Mouse (Mus musculus) layer of hippocampus, adult 9-11 months (tissue): ENCODE measurements around the gene Opa1.
A peak's percentile ranks its signal among the peaks of the same experiment; 100 is the strongest.

ENCODE experiments used
- DNase-seq: peaks from one replicate; pipeline ENCODE4 v3.0.0; 2022

Gene Opa1

DNA sequence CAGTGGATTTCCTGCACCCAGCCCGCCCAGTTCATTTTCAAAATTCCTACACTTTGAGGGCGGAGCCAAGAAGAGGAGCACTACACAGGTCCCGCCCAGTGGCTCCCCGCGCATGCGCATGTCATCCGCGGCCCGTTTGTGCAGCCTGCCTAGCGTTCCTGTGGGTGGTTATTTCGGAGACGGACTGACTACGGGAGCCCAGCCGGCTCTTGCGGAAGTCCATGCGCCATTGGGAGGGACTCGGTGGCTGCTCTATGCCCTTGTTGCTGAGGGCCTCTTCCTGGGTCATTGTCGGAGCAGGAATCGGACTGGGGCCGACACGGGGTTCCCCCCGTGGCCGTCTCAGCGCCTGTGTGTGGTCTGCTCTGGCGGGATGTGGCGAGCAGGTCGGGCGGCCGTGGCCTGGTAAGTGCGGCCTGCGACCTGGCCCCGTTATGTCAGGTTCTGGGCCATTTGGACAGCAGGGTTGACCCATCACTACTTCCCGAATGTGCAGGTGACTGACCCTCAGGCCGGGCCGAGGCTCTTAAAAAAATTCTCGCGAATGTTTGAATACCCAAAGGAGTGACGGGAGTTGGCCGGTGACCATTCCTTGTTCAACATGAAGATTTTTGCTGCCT is at the start of gene Opa1:
Gene Opa1, plus strand, starts transcription at position 168 of the 620 bp plus-strand sequence.
- peak; percentile 95 for DNase-seq

DNA sequence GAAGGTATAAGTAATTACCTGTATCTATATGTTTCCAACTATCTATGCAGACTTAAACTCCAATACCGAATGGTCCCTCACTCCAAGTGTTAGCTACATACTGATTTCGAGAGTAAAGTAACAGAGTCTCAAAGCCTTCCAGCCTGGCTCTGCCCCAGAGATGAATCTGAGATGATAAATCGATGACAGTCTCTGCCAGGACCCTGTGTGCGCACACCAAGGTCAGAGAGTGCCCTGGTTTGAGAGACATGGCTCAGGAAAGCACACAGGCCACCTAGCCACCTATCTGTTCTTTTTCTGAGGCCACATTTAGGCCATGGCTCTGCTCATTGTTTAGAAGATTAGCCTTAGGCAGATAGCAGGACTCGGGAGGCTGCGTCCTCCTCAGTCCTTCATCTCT is 45.5 kb upstream of the Opa1 start:
- no peak for DNase-seq

DNA sequence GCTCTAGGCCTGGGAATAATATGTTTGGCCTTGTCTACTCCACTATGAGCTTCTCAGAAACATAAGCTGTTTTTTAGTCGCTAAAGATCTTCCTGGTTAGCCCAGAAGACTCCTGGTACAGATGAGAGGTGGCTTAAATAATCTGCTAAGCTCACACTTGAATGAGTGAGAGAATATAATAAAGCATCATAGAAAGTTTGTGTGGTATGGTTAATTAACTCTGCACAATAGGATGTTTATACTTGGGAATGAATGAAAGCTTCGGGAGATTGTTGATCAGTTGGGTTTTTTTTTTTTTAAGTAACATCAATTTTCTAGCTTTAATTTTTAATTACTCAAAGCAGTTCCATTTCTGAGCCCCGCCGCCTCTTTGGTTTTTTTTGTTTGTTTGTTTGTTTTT is 43.3 kb upstream of the Opa1 start:
- no peak for DNase-seq

DNA sequence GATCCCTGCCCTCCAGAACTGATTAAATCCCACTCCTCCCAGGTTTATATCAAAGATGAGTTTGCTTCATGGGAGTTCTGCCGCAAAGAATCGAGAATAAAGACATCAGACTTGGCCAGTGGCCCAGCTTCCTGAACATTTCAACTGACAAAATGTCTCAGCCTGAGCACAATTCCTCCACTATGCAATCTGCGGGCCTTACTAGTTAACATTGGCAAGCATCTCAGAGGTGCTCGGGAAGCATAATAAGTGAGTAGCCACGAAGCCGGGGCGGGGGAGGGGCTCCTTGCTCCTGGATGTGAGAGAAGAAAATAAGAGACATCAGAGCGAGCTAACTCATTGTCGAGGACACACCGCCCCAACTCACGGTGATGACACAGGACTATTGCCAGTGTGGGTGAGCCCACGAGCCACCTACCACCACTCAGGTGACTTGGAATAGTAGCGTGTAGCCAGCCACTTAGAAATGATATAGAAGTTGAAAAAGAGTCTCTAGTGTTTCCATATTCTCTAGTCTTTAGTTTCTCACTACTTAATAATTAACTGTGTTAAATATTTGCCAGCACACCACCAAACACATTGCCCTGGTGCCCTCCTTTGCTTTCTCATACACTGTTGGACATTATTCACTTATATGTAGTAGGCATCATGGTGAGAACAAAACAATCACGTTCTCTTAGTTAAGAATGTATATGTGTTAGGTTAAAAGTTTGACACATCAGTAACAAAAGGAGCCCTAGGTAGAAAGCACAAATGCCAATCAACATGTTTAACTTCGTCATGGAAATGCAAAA is 42.5 kb upstream of the Opa1 start:
- peak; percentile 59 for DNase-seq

DNA sequence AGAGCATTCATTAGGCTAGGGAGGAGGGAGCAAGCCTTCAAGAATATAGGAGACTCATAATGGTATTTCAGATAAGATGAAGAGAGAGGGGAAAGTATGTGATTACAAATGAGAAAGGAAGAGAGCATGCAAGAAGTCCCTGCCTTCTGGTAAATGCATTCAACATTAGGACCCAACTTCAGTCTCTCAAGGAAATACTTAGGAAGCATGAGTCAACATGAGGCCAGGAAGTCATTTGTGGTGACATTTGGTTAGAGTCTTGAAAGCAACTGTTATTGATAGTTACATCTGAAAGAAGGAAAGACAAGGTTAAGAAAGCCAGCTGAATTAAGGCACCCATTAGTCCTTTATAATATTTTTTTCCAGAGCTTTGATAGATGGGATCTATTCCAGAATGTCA is 39.2 kb upstream of the Opa1 start:
- DNase-seq, result no peak

DNA sequence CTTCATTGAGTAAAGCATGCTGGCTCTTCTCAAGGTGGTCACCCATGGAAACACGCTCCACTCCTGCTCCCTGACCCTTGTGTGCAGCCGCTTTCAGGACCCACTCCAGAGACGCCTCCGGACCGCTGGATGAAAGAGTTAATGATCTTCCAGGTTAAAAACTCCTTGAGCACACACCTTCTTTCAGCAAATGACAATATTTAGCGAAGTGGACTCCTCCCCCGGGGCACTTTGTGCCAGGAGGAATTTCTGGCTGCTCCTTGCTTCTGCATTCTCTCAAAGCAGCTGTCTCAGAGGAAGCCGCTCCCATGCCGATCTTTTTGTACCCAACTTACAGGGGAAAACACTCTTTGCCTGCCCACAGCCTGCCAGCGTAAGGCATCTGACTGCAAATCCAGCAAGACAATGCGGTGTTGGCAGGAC is 37.9 kb upstream of the Opa1 start:
- peak; percentile 26 for DNase-seq

DNA sequence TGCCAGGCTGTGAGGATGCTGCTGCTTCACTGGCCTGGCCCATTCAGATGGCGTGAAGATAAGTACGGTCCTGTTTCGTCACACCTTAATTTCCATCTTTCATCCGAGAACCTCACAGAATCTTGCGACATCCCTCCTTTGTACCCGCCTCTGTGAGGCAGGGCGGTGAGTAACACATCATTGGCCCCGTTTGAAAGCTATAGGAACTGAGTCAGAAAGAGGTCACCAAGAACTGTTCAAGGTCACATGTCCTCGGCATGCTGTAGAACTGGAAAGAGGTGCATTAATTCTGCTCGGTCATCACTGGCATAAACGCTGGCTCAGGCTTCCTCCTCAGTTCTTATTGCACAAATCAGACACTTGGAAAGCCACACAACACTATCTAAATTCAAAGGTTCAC is 34.3 kb upstream of the Opa1 start, which contains the start of gene Atp13a4:
Gene Atp13a4, minus strand, starts transcription at position 36 of the 400 bp plus-strand sequence.
- no peak for DNase-seq

DNA sequence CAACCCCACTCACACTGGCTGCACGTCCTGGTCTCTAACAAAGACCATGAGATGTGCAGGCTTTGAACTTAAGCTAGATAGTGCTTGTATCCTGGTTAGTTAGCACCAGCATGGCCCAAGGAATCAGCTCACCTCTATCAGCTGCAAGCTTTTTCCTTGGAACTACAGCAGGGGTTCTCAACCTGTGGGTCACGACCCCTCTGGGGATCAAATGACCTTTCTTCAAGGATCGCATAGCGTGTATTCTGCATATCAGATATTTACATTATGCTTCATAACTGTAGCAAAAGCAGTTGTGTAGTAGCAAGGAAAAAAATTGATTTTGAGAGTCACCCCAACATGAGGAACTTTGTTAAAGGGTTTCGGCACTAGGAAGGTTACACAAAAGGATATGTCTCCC is 19.5 kb upstream of the Opa1 start:
- no peak for DNase-seq

DNA sequence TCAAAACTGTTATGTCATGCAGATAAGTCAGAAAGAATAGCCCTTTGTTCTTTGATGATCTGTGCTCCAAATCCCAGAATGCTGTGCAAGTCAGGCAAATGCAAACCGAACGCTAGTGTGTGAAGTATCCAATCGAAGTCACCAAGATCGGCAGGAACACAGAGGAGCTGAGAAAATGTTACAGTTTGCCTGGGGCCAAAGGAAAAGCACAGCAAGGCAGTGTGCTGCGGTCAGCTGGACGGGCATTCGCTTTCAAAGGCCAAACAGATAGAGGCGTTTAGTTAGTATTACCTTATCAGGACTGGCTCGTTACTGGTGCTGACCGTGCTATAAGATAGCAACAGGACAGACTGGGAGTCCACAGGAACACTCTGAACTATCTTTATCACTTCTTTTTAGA is 18.7 kb upstream of the Opa1 start:
- DNase-seq, result no peak

DNA sequence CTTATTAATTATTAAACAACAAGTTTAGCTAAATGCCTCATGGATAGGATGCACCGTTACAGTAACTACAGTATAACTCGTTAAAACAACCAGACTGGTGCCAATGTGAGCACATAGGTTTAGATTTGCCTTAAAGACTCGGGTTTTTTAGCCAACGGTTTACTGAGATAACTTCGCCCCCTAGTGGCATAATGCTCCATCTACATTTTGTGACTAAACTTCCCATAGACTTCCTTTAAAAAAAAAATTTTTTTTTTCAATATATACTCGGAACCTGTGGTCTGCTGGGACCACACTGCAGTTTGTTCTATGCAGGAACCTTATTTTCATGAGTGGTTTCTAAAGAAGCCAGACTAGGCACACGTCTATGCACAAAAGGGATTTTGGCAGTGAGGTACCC is 18.3 kb upstream of the Opa1 start:
- DNase-seq, result peak; percentile 26

DNA sequence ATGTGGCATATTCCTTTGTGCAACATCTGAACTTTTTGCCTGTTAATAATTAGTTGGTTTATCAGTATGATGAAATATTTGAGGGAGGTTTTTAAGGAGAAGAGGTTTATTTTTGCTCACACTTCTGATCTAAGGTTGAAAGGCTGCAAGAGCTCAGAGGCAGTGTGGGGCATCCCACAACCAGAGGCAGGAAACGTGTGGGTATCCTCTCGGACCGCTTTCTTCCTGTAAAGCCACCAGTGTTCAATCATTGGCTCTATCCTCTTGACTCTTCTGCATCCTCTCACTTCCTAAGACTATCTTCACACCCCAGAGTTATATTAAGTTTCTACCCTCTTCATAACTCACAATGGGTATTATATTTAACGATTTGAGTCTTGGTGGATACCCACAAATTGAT is 5.1 kb upstream of the Opa1 start:
- DNase-seq, result no peak

DNA sequence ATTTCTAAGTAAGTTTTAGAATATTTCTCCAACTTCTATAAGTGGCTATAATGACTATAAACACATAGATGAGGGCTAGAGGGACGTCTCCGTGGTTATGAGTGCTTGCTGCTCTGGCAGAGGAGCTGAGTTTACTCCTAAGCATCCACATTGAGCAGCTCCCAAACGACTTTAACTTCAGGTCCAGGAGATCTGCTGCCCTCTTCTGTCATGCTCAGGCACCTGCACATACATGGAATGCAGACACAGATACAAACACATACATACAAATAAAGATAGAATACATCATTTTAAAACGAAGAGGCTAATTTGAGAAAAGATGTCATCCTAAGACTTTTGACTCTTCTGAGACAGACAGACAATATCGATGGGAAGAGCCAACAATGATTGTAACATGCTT is 3.5 kb upstream of the Opa1 start:
- no peak for DNase-seq

DNA sequence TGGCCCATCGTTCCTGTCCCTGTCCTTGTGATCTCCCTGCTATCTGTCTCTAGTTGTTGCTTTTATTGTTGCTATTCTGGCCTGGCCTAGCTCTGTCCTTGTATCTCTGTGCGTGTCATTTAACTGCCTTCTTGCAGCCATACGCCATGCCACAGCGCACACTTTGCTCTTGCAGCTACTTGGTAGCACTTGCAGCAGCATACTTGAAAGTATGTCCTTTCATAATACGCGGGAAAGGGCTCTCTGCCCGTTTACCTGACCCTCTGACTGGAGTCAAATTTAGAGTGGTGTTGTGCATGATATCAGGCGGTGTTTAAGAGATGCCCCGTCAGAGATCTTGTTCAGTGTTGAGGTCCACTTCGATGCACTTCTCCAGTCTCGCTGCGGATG is 648 bp downstream of the Opa1 start:
- no peak for DNase-seq

DNA sequence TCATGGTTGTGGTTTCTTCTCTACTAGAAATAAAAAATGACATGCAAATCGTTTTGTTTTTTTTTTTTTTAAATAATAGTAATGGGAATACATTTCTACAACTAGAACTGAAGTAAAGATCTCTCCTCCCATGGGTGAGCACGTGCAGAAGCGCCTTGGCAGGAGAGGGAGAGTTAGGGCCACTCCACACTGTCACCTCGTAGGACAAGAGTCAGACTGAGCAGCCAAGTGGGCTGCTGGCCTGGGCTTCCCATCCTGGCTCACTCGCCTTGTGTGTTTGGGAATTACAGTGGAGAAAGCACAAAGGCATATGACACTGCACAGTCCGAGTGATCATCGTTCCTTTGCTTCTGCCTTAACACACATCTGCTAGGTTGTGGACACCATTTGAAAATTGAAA is 13.0 kb downstream of the Opa1 start:
- no peak for DNase-seq

DNA sequence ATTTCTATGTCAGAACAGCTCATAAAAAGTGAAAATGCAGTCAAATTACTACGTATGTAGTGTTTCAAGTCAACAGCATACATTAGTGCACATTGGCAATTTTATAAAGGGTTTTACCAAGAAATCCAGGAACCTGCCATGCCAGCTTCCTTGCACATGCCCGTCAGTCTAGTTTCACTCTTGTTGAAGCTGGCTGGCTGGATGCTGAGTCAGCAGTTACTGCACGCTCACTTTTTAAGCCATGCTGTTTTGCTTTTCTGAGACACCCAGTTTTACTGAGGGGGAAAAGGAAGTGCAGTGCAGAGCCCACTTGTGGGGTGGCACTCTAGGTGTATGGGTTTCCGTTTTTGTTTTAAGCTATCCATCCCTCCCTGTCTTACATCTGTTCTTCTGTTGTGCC is 18.0 kb downstream of the Opa1 start:
- peak; percentile 19 for DNase-seq

DNA sequence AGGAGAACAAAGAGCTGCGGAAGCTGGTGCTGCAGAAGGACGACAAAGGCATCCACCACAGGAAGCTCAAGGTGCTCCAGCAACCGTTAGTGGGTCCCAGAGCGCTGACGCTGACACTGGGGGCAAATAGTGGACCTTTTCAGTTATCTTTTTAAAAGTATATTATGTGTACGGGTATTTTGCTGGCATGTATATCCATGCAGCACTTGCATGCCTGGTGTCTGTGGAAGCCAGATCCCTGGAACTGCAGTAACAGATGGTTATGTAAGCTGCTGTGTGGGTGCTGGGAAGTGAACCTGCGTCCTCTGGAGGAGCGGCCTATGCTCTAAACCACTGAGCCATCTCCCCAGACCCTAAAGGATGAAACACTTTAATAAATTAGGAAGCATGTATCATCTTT is 26.4 kb downstream of the Opa1 start:
- DNase-seq, result peak; percentile 63

DNA sequence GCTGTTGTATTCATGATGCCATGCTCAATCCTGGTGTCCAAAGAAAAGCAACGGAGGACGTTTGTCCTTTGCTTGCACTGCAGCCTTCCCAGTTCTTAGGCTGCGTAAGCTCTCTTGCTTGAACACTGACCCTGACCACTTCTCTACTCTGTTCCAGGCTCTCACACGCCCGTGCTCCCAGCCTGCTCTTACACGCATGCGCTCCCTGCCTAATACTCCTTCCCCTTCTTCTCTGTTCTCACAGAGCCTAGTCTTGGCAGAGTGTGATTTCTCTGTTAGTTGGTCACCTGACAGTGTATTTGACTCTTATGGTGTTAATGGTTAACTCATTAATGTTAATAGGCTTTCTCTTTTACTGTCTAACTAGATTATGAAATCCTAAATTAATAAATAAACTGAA is 28.0 kb downstream of the Opa1 start:
- no peak for DNase-seq

DNA sequence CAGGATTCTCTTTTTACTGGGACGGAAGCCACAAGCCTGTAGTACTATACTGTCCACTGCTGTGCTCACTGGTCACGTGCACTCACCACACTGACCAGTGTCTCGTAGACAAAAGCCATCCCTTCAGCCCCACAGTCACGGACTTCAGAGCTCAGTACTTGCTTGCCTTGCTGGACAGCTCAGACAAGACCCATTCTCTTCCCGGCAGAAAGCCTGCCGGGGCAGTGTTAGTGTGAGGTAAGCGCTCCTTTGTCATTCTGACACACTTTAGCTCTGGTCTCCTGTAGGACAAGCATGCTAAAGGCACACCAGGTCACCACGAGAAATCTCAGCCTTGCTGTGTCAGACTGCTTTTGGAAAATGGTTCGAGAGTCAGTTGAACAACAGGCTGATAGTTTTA is 35.6 kb downstream of the Opa1 start:
- no peak for DNase-seq

DNA sequence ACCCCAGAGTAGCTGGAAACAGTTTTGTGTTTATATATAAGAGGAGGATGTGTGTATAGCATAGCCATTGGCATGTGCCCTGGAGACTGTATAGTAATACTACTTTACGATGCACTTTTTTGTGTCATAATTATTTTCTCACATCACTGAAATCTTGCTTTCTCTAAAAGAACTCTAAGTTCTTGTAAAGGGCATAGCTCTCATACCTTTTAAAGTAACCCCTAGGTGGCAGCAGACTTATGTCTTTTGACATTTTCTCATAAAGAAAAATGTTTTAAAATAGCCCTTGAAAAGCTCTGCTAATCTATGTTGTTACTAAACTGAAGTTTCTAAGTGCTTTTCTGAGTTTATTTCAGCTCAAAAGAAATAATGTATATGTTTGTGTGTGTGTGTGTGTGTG is 49.9 kb downstream of the Opa1 start:
- DNase-seq, result no peak

DNA sequence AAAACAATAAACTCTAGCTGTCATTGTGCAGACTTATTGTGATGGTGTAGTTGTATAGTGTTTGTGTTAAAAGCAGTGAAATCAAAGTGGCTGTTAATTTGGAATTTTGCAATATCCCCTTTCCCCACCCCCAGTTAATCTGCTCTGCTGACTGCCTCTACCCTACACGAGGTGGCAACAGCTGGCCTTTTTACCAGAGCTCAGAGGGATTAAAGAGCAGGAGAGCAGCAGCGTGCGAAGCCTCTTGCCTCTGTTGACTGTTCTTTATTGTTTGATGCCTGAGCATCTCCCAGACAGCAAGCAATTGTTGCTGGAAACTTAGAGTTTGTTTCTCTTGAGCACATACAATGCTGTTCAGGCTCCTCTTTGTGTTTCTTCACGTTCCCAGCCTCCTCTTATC is 56.6 kb downstream of the Opa1 start:
- peak; percentile 32 for DNase-seq

DNA sequence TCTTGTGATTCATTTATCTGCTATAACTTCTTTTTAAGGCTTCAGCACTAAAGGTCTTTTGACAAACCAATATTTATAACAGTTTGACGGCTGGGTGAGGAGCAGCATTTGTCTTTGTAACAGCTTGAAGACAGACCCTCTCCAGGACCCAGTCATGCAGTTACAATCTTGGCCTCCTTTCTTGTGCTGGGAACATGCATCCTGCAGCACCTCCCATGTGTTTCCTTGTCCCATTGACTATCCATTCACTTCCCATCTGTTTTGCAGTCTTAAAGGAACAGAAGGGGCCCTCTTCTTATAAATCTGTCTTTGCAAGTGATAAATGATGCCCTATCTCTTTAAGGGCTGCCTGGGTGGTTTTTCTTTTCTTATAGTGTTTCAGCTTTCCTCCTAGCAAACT is 63.2 kb downstream of the Opa1 start:
- DNase-seq, result no peak

DNA sequence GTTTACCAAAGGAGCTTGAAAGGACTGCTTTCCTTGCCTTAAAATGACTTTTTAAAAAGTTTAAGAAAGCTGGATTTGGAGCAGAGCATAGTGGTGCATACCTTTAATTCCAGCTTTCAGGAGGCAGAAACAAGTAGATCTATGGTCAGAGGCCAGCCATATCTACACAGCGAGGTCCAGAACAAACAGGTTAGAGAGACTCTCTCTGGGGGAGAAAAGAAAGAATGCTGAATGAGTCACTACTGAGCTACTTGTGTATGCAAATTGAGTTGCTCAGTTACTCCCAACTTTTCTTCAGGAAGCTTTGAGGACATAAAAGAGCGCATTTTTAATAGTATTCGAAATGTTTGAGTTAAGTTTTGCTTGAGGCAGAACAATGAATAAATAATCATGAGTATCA is 65.7 kb downstream of the Opa1 start:
- DNase-seq, result no peak

DNA sequence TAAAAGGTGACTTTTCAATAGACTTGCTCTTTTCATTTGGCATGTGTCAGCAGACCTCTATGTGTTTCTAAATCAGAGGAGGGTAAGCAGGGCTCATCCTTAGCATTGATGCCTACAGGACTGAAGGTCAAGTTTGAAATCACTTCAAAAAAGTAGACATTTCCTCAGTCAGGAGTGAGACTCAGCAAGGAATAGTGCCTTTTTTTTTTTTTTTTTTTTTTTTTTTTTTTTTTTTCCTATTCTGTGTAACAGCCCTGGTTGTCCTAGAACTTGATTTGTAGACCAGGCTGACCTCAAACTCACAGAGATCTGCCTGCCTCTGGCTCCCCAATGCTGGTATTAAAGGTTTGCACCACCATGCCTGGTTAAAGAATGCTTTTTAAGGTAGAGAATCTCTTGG is 67.1 kb downstream of the Opa1 start:
- DNase-seq, result no peak

DNA sequence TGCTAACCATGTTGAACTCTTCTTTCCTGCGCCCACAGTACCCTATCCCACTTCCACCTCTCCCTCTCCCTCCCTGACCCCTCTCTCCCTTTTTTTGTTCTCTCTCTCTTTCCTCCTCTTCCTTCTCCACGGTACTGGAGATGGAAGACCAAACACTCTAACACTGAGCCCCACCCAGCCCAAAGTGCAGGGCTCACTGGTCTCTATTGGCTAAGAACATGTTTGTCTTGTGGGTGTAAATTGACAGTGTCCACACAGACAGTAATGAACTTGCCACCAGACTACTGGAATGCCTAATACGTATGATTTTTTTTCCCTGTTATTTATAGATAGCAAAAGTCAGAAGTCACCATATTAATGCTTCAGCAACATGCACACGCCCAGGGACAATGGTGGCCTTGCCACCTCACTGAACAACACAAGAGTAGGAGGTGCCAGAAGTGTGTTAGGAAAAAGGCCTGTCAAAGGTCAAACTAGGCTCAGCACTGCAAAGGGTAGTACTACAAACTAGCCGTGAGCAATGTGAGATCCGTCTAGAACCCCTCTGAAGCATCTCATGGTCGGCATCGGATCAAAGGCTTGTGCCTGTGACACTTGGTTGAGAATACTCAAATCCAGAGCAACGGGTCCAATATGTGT is 77.2 kb downstream of the Opa1 start:
- no peak for DNase-seq
